Mouse (Mus musculus) G1E (cell line): ENCODE measurements around the gene Olfr54. TPM values are rescaled to one million over a fixed set of nuclear protein-coding genes. Genes with fewer than 3 reads are reported as not detected.
"Not testable (repeated sequence)": the region's sequence is repeated elsewhere in the genome, so short reads cannot be mapped to it uniquely, and the experiment has no call there.

Experiments used
- ATAC-seq: 2 replicates; pipeline ENCODE4 v1.8.0; 2016; ENCODE audit warnings: mild to moderate bottlenecking; ENCODE audit not compliant: insufficient number of reproducible peaks, poor library complexity, low FRiP score, severe bottlenecking; ENCODE audit errors: extremely low read depth
- DNase-seq: peaks from one replicate; pipeline ENCODE4 v3.0.0; 2012; ENCODE audit warnings: low spot score
- H3K27me3 ChIP-seq: 2 replicates; pipeline ENCODE4 v1.6.1; 2012; ENCODE audit warnings: mild to moderate bottlenecking, low read length, inconsistent platforms; ENCODE audit not compliant: insufficient read depth
- H3K36me3 ChIP-seq: replicated peaks from 2 replicates; pipeline ENCODE3; 2012; ENCODE audit warnings: mild to moderate bottlenecking, inconsistent platforms
- H3K4me1 ChIP-seq: 2 replicates; pipeline ENCODE4 v1.6.1; 2012; ENCODE audit warnings: low read depth, low read length, inconsistent platforms, mixed read lengths; ENCODE audit not compliant: insufficient read depth
- H3K4me3 ChIP-seq: 2 replicates; pipeline ENCODE4 v1.5.1; 2012; ENCODE audit warnings: low read depth, mild to moderate bottlenecking, inconsistent platforms, low read length, moderate library complexity, mixed read lengths
- H3K9me3 ChIP-seq: replicated peaks from 2 replicates; pipeline ENCODE4 v1.6.1; 2012; ENCODE audit warnings: inconsistent platforms
- CTCF ChIP-seq: IDR thresholded peaks from 2 replicates; pipeline ENCODE4 v1.5.1; 2012; ENCODE audit warnings: low read depth, low read length, inconsistent platforms, mixed read lengths
- GATA1 ChIP-seq: IDR thresholded peaks from 2 replicates; pipeline ENCODE4 v1.6.1; 2012; ENCODE audit warnings: borderline replicate concordance, low read length, inconsistent platforms, mixed read lengths
- GATA2 ChIP-seq: IDR thresholded peaks from 2 replicates; pipeline ENCODE4 v1.6.1; 2012; ENCODE audit warnings: low read depth, low read length, inconsistent platforms, borderline replicate concordance
- POLR2AphosphoS5 ChIP-seq: IDR thresholded peaks from 2 replicates; pipeline ENCODE4 v1.6.1; 2012; ENCODE audit warnings: low read depth, low read length, inconsistent platforms; ENCODE audit not compliant: insufficient replicate concordance
- TAL1 ChIP-seq: conservative IDR thresholded peaks from 2 replicates; pipeline ENCODE4 v1.6.1; 2012; ENCODE audit warnings: low read depth, low read length, inconsistent platforms, mixed read lengths
- polyA plus RNA-seq: library from polyadenylated mRNA; stranded (reverse); fragments of >175 nt; gene quantifications from 2 replicates; pipeline ENCODE4 v1.2.3, GENCODE M21; 2012
- total RNA-seq, 2 experiments: library from RNA; stranded (forward) in 1 of 2; stranded (reverse) in 1 of 2; fragments of 200-1000 nt in 1 of 2; fragments of >200 nt in 1 of 2; fragmentation: Nextera tagmentation in 1 of 2; gene quantifications; 2 replicates each; pipeline ENCODE4 v1.2.3; 2014 to 2017

Gene Olfr54
- total and polyA plus RNA-seq, 3 experiments, result 0.05 TPM; not detected in 2

GRCm38 (mm10) chr11:51016341-51016740 is 2.3 kb downstream of the Olfr54 start:
- ATAC-seq (no peak), DNase-seq (no peak)
- Histone ChIP-seq H3K27me3 (no peaks in the 10 kb centered on the region), H3K9me3 (peaks cover 10% of the 10 kb centered on the region), H3K36me3 (no peaks in the 10 kb centered on the region), H3K4me1 (no peaks in the 10 kb centered on the region), H3K4me3 (no peak overlapping the region)
- no peak for TF ChIP-seq GATA1
- TF ChIP-seq TAL1, result no peak
- TF ChIP-seq GATA2, result no peak
- TF ChIP-seq POLR2AphosphoS5, result no peak
- TF ChIP-seq CTCF, result no peak

GRCm38 (mm10) chr11:51026811-51027210 is 12.8 kb downstream of the Olfr54 start:
- H3K27me3 ChIP-seq, H3K4me3 ChIP-seq, H3K4me1 ChIP-seq, H3K36me3 ChIP-seq, DNase-seq, ATAC-seq: not testable (repeated sequence)
- H3K9me3 ChIP-seq, result peaks cover 22% of the 10 kb centered on the region

DNA sequence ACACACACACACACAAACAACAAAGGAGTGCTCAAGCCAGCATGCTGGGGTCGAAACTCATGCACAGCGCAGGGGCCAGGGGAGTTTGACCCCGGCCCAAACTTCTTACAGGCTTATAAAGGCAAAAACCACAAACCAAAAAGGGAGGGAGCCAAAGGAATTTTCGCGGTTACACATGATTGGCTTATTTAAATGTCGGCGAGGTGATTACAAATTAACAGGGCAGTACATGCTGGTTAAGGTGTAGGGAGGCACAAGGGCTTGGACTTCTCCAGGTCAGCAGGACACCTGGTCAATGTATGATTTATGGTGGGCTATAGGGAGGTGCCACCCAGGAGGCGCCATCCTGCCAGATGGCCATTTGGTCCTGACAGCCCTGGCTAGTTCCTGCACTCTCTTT is 15.3 kb downstream of the Olfr54 start:
- ATAC-seq, result not testable (repeated sequence)

GRCm38 (mm10) chr11:51030225-51030624 is 16.2 kb downstream of the Olfr54 start:
- ATAC-seq, result no peak
- no peak for TF ChIP-seq POLR2AphosphoS5
- TF ChIP-seq TAL1, result no peak
- TF ChIP-seq CTCF, result no peak
- TF ChIP-seq GATA2, result no peak
- no peak for TF ChIP-seq GATA1
- Histone ChIP-seq H3K36me3 (no peaks in the 10 kb centered on the region), H3K27me3 (no peaks in the 10 kb centered on the region), H3K4me3 (no peak overlapping the region), H3K4me1 (no peaks in the 10 kb centered on the region), H3K9me3 (peaks cover 22% of the 10 kb centered on the region)
- DNase-seq, result no peak

More for the DNA sequence above, 15.3 kb downstream of the Olfr54 start:
- not testable (repeated sequence) for H3K4me1 ChIP-seq, H3K27me3 ChIP-seq, DNase-seq, H3K4me3 ChIP-seq, H3K36me3 ChIP-seq
- H3K9me3 ChIP-seq, result peaks cover 22% of the 10 kb centered on the region

GRCm38 (mm10) chr11:51032851-51033250 is 18.8 kb downstream of the Olfr54 start:
- no peak for DNase-seq
- TF ChIP-seq CTCF, result no peak
- no peak for TF ChIP-seq GATA1
- TF ChIP-seq TAL1, result no peak
- no peak for TF ChIP-seq POLR2AphosphoS5
- no peak for TF ChIP-seq GATA2
- Histone ChIP-seq H3K27me3 (no peaks in the 10 kb centered on the region), H3K36me3 (no peaks in the 10 kb centered on the region), H3K4me1 (no peaks in the 10 kb centered on the region), H3K4me3 (no peak overlapping the region), H3K9me3 (peaks cover 17% of the 10 kb centered on the region)
- ATAC-seq, result no peak

DNA sequence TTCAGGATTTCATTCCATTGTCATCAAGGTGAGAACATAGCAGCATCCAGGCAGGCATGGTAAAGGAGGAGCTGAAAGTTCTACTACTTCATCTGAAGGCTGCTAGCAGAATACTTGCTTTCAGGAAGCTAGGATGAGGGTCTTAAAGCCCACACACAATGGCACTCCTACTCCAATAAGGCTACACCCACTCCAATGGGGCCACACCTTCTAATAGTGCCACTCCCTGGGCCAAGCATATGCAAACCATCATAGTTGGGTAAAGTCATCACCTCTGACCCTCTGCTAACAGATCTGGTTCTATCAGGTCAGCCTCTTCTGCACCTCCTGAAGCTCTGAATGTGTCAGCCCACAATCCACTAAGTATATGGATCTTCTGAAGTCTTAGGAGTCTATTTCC is 20.1 kb downstream of the Olfr54 start:
- not testable (repeated sequence) for DNase-seq, ATAC-seq, H3K36me3 ChIP-seq, H3K4me1 ChIP-seq, H3K4me3 ChIP-seq, H3K27me3 ChIP-seq
- peaks cover 14% of the 10 kb centered on the region for H3K9me3 ChIP-seq

- no peaks in the 10 kb centered on the region for H3K36me3 ChIP-seq
- TF ChIP-seq CTCF, result no peak
- no peak for TF ChIP-seq POLR2AphosphoS5
- TF ChIP-seq TAL1, result no peak
- TF ChIP-seq GATA1, result no peak
- TF ChIP-seq GATA2, result no peak
- no peaks in the 10 kb centered on the region for H3K4me1 ChIP-seq
- DNase-seq (no peak), ATAC-seq (no peak)
- no peaks in the 10 kb centered on the region for H3K27me3 ChIP-seq
- no peak overlapping the region for H3K4me3 ChIP-seq
- H3K9me3 ChIP-seq, result peaks cover 19% of the 10 kb centered on the region
Observed at GRCm38 (mm10) chr11:51035951-51036350, 21.9 kb downstream of the Olfr54 start.

GRCm38 (mm10) chr11:51044776-51045175 is 30.7 kb downstream of the Olfr54 start:
- not testable (repeated sequence) for H3K4me3 ChIP-seq, ATAC-seq, H3K36me3 ChIP-seq, DNase-seq, H3K27me3 ChIP-seq, H3K4me1 ChIP-seq
- peaks cover 18% of the 10 kb centered on the region for H3K9me3 ChIP-seq

GRCm38 (mm10) chr11:51047809-51048208 is 33.8 kb downstream of the Olfr54 start, which contains the start of gene Olfr1375:
TSS of gene Olfr1375 (plus strand) at chr11:51048109.
- H3K9me3 ChIP-seq, result peaks cover 18% of the 10 kb centered on the region
- not testable (repeated sequence) for H3K4me1 ChIP-seq, ATAC-seq, H3K27me3 ChIP-seq, H3K4me3 ChIP-seq, H3K36me3 ChIP-seq, DNase-seq
